Mouse (Mus musculus): Measurements from ENCODE around the gene Map3k11. TPM values are rescaled to one million over a fixed set of nuclear protein-coding genes. Genes with fewer than 3 reads are reported as not detected.

Map3k11 gene
- polyA plus RNA-seq, 1 experiment from 2014 or later: 12.5 TPM

DNA sequence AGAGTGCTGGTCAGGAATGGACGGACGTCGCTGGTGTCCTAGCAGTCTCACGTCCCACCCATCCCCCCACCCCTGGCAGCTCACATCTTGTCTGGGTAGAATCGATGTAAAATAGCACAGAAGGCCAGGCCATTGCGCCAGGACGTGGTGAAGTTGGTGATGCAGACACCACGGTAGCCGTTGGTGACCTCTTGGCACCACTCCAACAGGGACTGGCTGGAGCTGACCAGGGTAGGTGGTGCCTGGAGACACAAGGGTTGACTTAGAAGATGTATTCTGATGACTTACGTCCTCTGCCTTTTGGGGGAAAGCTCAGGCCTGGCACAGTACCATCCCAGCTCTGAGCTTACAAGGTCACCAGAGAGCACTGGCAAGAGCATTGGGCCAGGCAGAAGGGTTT is 28.4 kb downstream of the Map3k11 start:
- Histone ChIP-seq H3K4me2 (peak overlapping the region; percentile 56; the same call in 1 of the 2 replicates), H3K27ac (peak overlapping the region; percentile 49), H3K36me3 (replicated peaks) (peaks cover 20% of the 10 kb centered on the region), H3K9me3 (no peaks in the 10 kb centered on the region), H3K4me1 (peaks cover 31% of the 10 kb centered on the region), H3K4me3 (no peak overlapping the region), H3K9ac (no peak overlapping the region), H3K27me3 (replicated peaks) (no peaks in the 10 kb centered on the region)
- 0 out of 2 replicates have a peak, but pooled peaks have one; percentile 28 for ATAC-seq (replicated peaks)
- WGBS: 44% methylated on average over 10 of the region's 10 CpGs

GRCm38 (mm10) chr19:5721233-5721632 is 32.7 kb downstream of the Map3k11 start:
- Histone ChIP-seq H3K4me1 (peaks cover 26% of the 10 kb centered on the region), H3K9ac (no peak overlapping the region), H3K27ac (no peak overlapping the region), H3K4me3 (no peak overlapping the region), H3K9me3 (no peaks in the 10 kb centered on the region), H3K27me3 (replicated peaks) (no peaks in the 10 kb centered on the region), H3K4me2 (no peak overlapping the region), H3K36me3 (replicated peaks) (peaks cover 24% of the 10 kb centered on the region)
- 91% methylated on average over 6 of the region's 6 CpGs for WGBS
- no peak for ATAC-seq (replicated peaks)

DNA sequence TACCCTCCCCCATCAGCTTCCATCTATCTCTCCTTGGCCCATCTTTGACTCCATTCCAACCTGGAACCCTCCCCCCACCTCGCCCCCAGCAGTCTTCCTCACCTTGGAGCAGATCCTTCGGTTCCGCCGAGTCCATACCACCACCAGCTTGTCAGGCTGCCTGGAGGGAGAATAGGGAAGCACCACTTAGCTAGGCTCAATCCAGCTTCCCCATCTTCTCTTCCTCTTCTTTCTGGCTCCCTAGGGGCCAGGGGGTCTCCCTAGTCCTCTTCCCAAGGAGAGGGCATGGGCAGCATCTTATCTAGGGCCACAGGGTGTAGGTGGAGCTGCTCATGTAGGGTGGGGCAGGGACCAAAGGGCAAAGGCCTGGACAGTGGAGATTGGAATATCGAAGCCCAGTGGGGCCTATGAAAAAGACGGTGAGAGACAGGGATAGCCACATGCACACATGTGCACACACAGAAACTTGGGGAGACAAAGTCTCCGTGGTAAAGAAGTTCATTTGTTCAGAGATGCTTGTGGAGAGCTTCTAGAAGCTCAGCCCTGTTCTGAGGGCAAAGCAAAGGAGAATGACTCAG is 34.4 kb downstream of the Map3k11 start:
- Histone ChIP-seq H3K9ac (no peak overlapping the region), H3K27me3 (replicated peaks) (no peaks in the 10 kb centered on the region), H3K36me3 (replicated peaks) (peaks cover 24% of the 10 kb centered on the region), H3K4me2 (no peak overlapping the region), H3K9me3 (no peaks in the 10 kb centered on the region), H3K4me3 (no peak overlapping the region), H3K27ac (no peak overlapping the region), H3K4me1 (peaks cover 32% of the 10 kb centered on the region)
- WGBS: 93% methylated on average over 7 of the region's 7 CpGs
- ATAC-seq (replicated peaks): no peak

DNA sequence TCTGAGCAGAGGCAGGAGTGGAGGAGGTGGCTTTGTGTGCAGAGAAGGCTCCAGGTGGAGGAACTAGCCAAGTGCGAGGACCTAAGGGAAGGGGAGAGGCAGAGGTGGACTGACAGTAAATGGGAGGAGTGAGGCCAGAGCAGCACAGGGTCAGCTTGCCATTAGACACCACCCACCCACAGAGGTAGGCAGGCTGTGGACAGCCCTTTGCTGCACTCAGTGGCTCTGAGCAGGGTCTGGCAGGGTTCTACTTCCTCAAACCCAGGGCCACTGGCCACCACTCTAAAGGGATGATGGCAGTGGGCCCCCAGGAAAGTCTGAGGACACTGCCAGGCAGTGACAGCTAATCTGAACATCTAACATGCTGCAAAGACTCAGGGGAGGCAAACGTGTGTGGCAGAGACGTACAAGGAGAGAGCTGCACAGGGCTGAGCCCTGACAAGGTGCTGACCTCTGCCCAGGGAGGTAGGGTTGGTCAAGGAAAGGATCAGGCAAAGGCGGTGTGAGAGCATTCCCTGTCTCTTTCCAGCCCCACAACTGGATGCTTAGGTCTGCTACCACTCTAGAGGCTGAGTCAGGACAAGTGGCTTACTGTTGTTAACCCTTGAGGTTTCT is 35.5 kb downstream of the Map3k11 start:
- peaks cover 24% of the 10 kb centered on the region for H3K36me3 ChIP-seq (replicated peaks)
- no peaks in the 10 kb centered on the region for H3K9me3 ChIP-seq
- no peak for ATAC-seq (replicated peaks)
- no peak overlapping the region for H3K27ac ChIP-seq
- no peaks in the 10 kb centered on the region for H3K27me3 ChIP-seq (replicated peaks)
- no peak overlapping the region for H3K4me2 ChIP-seq
- H3K4me3 ChIP-seq: no peak overlapping the region
- 71% methylated on average over 4 of the region's 4 CpGs for WGBS
- H3K9ac ChIP-seq: no peak overlapping the region
- H3K4me1 ChIP-seq: peaks cover 39% of the 10 kb centered on the region

DNA sequence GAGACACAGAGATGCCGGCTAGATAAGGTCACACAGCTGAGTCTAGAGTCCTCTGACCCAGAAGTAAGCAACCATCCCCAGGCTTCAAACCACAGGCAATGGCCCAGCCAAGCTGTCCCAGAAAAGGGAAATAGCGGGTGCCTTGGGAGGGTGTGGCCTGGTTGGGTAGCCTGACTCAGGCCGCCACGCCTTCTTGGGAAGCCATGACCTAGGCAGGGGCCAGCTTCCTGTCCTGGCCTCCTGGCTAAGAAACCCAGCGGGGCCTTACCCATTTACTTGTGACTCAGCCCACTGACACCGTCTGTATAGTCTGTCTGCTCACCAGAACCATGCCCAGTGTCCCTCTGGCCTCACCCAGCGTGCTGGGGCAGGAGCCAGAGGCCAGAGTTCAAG is 36.0 kb downstream of the Map3k11 start:
- no peak overlapping the region for H3K4me3 ChIP-seq
- peaks cover 22% of the 10 kb centered on the region for H3K36me3 ChIP-seq (replicated peaks)
- no peaks in the 10 kb centered on the region for H3K9me3 ChIP-seq
- H3K9ac ChIP-seq: no peak overlapping the region
- 85% methylated on average over 7 of the region's 7 CpGs for WGBS
- H3K4me1 ChIP-seq: peaks cover 40% of the 10 kb centered on the region
- H3K4me2 ChIP-seq: peak overlapping the region; percentile 97; the same call in 1 of the 2 replicates
- no peak overlapping the region for H3K27ac ChIP-seq
- no peak for ATAC-seq (replicated peaks)
- no peaks in the 10 kb centered on the region for H3K27me3 ChIP-seq (replicated peaks)

GRCm38 (mm10) chr19:5725029-5725707 is 36.6 kb downstream of the Map3k11 start:
- Histone ChIP-seq H3K4me1 (peaks cover 46% of the 10 kb centered on the region), H3K36me3 (replicated peaks) (peaks cover 16% of the 10 kb centered on the region)

DNA sequence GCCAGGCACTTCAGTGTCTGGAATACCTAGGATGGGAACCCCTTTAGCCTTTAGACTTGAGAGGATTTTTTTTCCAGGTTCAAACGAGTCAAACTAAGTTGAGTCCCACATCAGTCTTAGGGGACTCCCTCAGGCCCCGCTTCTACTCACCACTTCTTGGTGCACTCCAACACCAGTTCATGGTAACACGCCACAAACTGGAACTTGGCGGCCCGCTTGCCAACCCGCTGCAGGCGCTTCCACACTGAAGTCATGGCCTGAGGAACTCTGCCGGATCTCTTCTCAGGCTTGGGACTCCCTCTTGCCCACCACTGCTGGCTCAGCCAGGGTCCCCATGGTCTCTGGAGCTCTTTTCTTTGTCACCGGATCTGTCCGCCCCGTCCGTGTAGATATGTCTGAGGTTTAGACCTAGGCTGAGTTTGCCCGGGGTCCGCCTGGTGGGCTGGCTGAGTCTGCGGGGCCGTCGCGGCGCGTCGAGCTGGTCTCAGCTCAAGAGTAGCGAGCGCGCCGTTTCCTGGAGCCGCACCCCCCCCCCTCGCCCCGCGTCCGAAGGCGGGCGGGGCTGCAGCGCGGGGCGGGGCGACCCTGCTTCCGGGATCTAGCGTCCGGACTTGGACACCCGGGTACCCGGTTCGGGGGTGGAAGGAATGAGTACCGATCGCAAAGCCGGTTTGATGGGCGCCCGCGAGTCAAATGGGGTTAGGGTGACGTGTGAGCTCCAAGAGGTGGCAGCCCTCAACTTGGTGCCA is 37.4 kb downstream of the Map3k11 start, which contains the start of gene Ehbp1l1:
TSS of gene Ehbp1l1 (minus strand) at position 551 of the 749 bp plus-strand sequence.
- peaks cover 54% of the 10 kb centered on the region for H3K4me1 ChIP-seq
- peak within 1 kb of the TSS; percentile 72 for H3K4me3 ChIP-seq
- peaks cover 10% of the 10 kb centered on the region for H3K36me3 ChIP-seq (replicated peaks)
- H3K9me3 ChIP-seq: no peaks in the 10 kb centered on the region
- peak within 1 kb of the TSS; percentile 13; the same call in 1 of the 2 replicates for H3K9ac ChIP-seq
- no peak within 1 kb of the TSS for H3K27ac ChIP-seq
- peak within 1 kb of the TSS; percentile 97 for H3K4me2 ChIP-seq
- ATAC-seq (replicated peaks): no peak
- 12% methylated on average over 49 of the region's 49 CpGs for WGBS
- H3K27me3 ChIP-seq (replicated peaks): no peaks in the 10 kb centered on the region

More at GRCm38 (mm10) chr19:5725029-5725707, 36.6 kb downstream of the Map3k11 start:
- WGBS: 86% methylated on average over 12 of the region's 12 CpGs
- H3K4me3 ChIP-seq: peak overlapping the region; percentile 30; the same call in 1 of the 2 replicates
- H3K4me2 ChIP-seq: peak overlapping the region; percentile 97
- ATAC-seq (replicated peaks): no peak
- H3K27me3 ChIP-seq (replicated peaks): no peaks in the 10 kb centered on the region
- no peak overlapping the region for H3K27ac ChIP-seq
- peak overlapping the region; percentile 7; the same call in 1 of the 2 replicates for H3K9ac ChIP-seq
- no peaks in the 10 kb centered on the region for H3K9me3 ChIP-seq

DNA sequence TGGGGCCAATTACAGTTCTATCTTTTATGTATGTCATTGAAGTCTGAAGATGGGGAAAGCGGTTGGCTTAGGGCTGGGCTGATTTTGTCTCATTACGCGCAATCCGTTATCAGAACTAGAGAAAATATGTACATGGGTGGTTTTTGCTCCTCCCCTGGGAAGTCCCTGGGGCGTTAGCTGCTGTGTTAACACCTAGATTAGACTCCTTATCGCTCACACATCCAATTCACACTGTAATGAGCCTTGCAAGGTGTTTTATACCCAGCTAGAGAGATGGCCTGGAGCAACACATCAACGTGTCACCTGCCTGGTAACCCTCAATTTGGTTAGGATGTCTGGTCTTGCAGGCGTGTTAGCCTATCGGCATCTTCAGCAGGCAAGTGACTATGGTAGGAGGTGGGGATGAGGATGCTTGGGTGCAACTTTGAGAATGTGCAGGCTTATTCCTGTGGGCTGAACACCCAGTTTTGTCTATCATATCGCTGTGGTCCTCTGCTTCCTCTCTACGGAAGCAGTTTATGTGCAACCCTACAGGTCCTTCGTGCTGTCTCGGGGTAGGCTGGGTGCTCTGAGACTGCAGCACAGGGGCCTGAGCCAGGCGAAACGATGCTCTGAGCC is 38.5 kb downstream of the Map3k11 start:
- 0 out of 2 replicates have a peak, but pooled peaks cover 4% of the 10 kb centered on the region for H3K36me3 ChIP-seq (replicated peaks)
- H3K9ac ChIP-seq: peak overlapping the region; percentile 93
- no peak for ATAC-seq (replicated peaks)
- WGBS: 79% methylated on average over 15 of the region's 15 CpGs
- peak overlapping the region; percentile 93; the same call in 1 of the 2 replicates for H3K27ac ChIP-seq
- H3K4me1 ChIP-seq: peaks cover 61% of the 10 kb centered on the region
- H3K4me3 ChIP-seq: peak overlapping the region; percentile 72
- H3K9me3 ChIP-seq: no peaks in the 10 kb centered on the region
- H3K4me2 ChIP-seq: peak overlapping the region; percentile 97
- H3K27me3 ChIP-seq (replicated peaks): no peaks in the 10 kb centered on the region

- H3K4me1 ChIP-seq: peaks cover 62% of the 10 kb centered on the region
- 4% methylated on average over 14 of the region's 14 CpGs for WGBS
These were observed 39.2 kb downstream of the Map3k11 start for GRCm38 (mm10) chr19:5727701-5728100.

DNA sequence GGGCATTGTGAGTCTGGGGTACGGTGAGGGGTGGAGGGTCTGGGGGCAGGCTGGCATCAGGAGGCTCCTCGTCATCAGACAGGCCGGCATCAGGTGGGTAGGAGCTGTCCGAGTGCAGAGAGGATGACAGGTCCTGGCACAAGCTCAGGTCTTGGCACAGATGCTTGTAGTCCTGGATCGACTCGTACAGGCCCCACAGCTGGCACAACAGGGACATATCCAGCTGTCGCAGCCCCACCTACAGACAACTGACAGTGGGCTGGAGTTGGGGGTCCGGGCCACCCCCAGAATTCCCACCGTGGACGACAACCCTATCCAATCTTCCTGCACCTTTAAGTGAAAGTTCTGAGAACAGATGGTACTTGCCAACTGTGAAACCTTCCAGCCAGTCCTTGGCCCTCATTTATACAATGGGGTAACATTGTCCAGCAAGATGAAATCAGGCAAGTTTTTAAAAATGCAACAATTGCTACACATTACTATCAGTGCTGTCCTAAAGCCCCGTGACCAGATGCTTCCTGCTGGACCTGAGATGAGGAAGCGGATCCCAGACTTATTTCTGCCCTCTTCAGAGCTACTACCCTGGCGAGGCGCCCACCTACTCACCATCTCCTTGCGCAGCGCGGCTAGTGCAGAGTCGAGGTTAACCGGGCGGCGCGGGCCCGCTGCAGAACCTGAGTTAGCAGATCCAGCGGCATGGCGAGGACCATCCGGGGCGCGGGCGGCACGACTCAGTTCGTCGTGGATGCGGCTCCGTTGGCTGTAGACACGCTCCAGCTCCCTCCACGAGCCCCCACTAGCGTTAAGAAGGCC is 40.3 kb downstream of the Map3k11 start:
- Histone ChIP-seq H3K36me3 (replicated peaks) (no peaks in the 10 kb centered on the region), H3K4me3 (peak overlapping the region; percentile 72), H3K9ac (peak overlapping the region; percentile 93), H3K4me2 (peak overlapping the region; percentile 97), H3K27me3 (replicated peaks) (no peaks in the 10 kb centered on the region), H3K27ac (peak overlapping the region; percentile 93), H3K4me1 (peaks cover 62% of the 10 kb centered on the region), H3K9me3 (no peaks in the 10 kb centered on the region)
- WGBS: 7% methylated on average over 37 of the region's 37 CpGs
- ATAC-seq (replicated peaks): peak; percentile 53

More at GRCm38 (mm10) chr19:5727701-5728100, 39.2 kb downstream of the Map3k11 start:
- ATAC-seq (replicated peaks): no peak
- Histone ChIP-seq H3K36me3 (replicated peaks) (no peaks in the 10 kb centered on the region), H3K4me2 (peak overlapping the region; percentile 97), H3K4me3 (peak overlapping the region; percentile 72), H3K27ac (peak overlapping the region; percentile 93; the same call in 1 of the 2 replicates), H3K27me3 (replicated peaks) (no peaks in the 10 kb centered on the region), H3K9me3 (no peaks in the 10 kb centered on the region), H3K9ac (peak overlapping the region; percentile 93)

- peak within 1 kb of the TSS; percentile 72 for H3K4me3 ChIP-seq
- 0% methylated on average over 37 of the region's 37 CpGs for WGBS
These were observed 40.9 kb downstream of the Map3k11 start, which contains the start of gene Fam89b for GRCm38 (mm10) chr19:5729444-5729815. Fam89b (minus strand) TSS chr19:5729653.

More at GRCm38 (mm10) chr19:5729444-5729815, 40.9 kb downstream of the Map3k11 start, which contains the start of gene Fam89b:
- peak within 1 kb of the TSS; percentile 93 for H3K27ac ChIP-seq
- H3K9ac ChIP-seq: peak within 1 kb of the TSS; percentile 93
- H3K36me3 ChIP-seq (replicated peaks): no peaks in the 10 kb centered on the region
- H3K9me3 ChIP-seq: no peaks in the 10 kb centered on the region
- no peaks in the 10 kb centered on the region for H3K27me3 ChIP-seq (replicated peaks)
- ATAC-seq (replicated peaks): peak; percentile 80
- H3K4me1 ChIP-seq: peaks cover 62% of the 10 kb centered on the region
- peak within 1 kb of the TSS; percentile 97 for H3K4me2 ChIP-seq
